ENCODE assay signal across 18 mouse cellular contexts in genomic region chr13:59499374-59499773, GRCm38 (mm10).
DNase-seq lines count a peak whose midpoint lies in the region; TF ChIP-seq lines count a peak whose summit lies in the region.
"Had no signal": no experiment of that assay in that cellular context is flagged by ENCODE, and none has a peak within 500 bp of the region (broad histone marks: within the 10 kb centered on the region; RNA-seq: fewer than 3 reads in every experiment).

No protein-coding gene starts in this region.

- no peak overlapping the region for H3K4me3 ChIP-seq in lung, adult 2 months (replicated peaks; ENCODE audit: extremely low read depth, low read depth, low read length)
- H3K4me3 ChIP-seq: forebrain, embryonic 12.5 days; heart, embryonic 15.5 days; hindbrain, embryonic 15.5 days; intestine, embryonic 15.5 days; limb, embryonic 12.5 days; midbrain, embryonic 12.5 days had no signal

- peak; percentile 52 for DNase-seq in cerebellum, adult 9-10 months
- no peak for DNase-seq in cerebellum, adult 11 months
- DNase-seq in heart, adult 8-10 months (ENCODE audit: low spot score) = peak; percentile 47
- DNase-seq in heart, postnatal 25 days (ENCODE audit: low spot score) = no peak
- peak; percentile 11 for DNase-seq in lung, postnatal 36 days
- DNase-seq in lung, adult 2 months = no peak
- DNase-seq in heart, postnatal 4 days = peak; percentile 68
- DNase-seq in lung, postnatal 14 days = no peak
- DNase-seq: gastrocnemius, postnatal 25 days; retina, postnatal 1 day; right cerebral cortex, postnatal 4 days; thymus, adult 2 months had no signal

- TF ChIP-seq POLR2A in lung, adult 2 months (IDR thresholded peaks at IDR 0.05; ENCODE audit: borderline replicate concordance, extremely low read depth, low read depth, low read length) = no peak

- no peak for TF ChIP-seq CTCF in lung, adult 2 months (IDR thresholded peaks at IDR 0.05; ENCODE audit: insufficient read depth, low read length)

- WGBS in lung, adult 2 months = 76% methylated on average over 2 of the region's 2 CpGs

- intact Hi-C loops in heart, postnatal 25 days (cut with DNase I) = loop anchor here (10.0 kb wide), 1 partner anchor 865 kb away; no protein-coding TSS in a partner anchor

- H3K4me1 ChIP-seq in lung, adult 2 months (ENCODE audit: control insufficient read depth, insufficient read depth, low read length) = peaks cover 7% of the 10 kb centered on the region
- H3K4me1 ChIP-seq: heart, embryonic 15.5 days had no signal

Comparison
In these comparisons a context has a peak if more than half of its experiments do, and no peak if none do; other contexts are left out.
1. DNase-seq: peak in cerebellum, adult 9-10 months (single experiment), heart, adult 8-10 months (single experiment), lung, postnatal 36 days (single experiment) and heart, postnatal 4 days (single experiment); none in cerebellum, adult 11 months (single experiment), heart, postnatal 25 days (single experiment), lung, adult 2 months (single experiment) and lung, postnatal 14 days (single experiment).